Mouse (Mus musculus) left cerebral cortex, adult 11 months (tissue): ENCODE measurements around the gene Wdr91.

Experiments
- DNase-seq: peaks from one replicate; pipeline ENCODE4 v3.0.0; 2022; ENCODE audit warnings: low spot score

The Wdr91 gene

GRCm38 (mm10) chr6:34877509-34878321 is 33.0 kb downstream of the Wdr91 start, which contains the start of gene Cyren:
Cyren (minus strand) TSS chr6:34878060.
- peak; percentile 85 for DNase-seq

DNA sequence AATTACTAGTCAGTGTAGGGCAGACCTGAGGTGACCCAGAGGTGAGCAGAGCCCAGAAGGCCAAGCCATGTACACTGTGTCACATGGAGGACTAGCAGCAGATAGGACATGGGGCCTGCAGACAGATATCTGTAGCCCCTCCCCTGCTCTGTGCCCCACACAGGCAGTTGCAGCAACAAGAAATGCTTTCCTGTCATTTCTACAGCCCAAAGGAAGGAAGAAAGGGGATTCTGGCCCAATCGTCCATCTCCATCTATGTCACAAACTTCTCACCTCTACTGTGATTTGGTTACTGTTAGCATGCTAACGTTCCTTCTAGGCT is 33.9 kb downstream of the Wdr91 start:
- DNase-seq: no peak

- no peak for DNase-seq
Measured at GRCm38 (mm10) chr6:34875966-34876834, 34.5 kb downstream of the Wdr91 start.

- no peak for DNase-seq
Measured at GRCm38 (mm10) chr6:34875268-34875761, 35.4 kb downstream of the Wdr91 start.

- DNase-seq: no peak
Measured at GRCm38 (mm10) chr6:34874101-34874921, 36.4 kb downstream of the Wdr91 start.

DNA sequence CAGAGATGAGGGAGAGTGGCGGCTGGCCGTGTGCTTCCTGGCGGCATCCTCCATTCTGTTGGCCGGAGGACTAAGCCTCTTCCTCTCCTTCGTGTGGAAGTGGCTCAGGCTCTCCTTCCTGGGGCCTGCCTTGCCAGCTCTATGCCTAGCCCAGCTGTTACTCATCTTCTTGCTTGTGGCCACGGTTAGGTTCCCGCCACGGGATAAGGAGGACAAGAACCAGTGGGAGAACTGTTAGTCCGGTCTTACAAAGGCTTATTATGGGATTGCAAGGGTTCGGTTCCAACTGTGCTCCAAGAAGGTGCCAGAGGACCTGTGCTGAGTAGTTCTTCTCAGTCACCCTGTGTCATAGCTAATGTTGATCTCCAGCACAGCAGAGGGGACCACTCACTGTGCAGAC is 37.8 kb downstream of the Wdr91 start:
- no peak for DNase-seq

DNA sequence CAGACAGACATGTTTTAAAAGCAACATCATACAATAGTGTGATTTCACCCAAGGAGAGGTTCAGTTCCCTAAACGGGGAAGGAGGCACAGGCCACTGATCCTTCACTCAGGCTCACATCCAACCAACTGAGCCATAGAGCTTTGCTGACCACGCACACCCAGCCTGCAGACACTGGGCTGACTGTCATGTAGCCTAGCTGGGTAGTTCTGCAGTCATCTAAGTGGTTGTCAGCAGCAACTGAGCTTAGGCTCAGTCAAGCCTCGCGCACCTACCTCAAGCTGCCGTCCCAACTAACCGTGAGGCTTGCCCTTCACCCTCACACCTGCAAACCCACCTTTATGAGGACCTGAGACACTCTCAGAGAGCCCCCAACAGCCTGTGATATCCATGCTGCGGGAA is 38.7 kb downstream of the Wdr91 start:
- DNase-seq: no peak

DNA sequence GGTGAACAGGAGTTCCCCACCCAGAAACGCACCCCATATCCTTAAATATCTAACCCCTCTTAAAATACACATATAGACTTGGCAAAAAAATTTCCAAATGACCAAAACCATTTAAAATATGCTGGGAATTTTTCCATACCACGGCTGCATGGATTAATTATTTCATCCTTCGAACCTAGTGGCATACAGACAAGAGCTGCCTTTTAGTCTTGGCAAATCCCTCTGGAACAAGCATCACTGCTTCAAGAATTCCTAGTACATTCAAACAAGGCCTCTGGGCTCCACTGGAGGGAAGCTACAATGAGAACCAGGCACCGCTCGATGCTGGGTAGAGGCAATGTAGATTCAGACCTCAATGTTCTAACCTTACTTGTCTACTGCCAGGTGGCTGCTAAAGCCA is 40.0 kb downstream of the Wdr91 start:
- no peak for DNase-seq

- DNase-seq: no peak
Measured at GRCm38 (mm10) chr6:34870136-34870535, 40.5 kb downstream of the Wdr91 start.

DNA sequence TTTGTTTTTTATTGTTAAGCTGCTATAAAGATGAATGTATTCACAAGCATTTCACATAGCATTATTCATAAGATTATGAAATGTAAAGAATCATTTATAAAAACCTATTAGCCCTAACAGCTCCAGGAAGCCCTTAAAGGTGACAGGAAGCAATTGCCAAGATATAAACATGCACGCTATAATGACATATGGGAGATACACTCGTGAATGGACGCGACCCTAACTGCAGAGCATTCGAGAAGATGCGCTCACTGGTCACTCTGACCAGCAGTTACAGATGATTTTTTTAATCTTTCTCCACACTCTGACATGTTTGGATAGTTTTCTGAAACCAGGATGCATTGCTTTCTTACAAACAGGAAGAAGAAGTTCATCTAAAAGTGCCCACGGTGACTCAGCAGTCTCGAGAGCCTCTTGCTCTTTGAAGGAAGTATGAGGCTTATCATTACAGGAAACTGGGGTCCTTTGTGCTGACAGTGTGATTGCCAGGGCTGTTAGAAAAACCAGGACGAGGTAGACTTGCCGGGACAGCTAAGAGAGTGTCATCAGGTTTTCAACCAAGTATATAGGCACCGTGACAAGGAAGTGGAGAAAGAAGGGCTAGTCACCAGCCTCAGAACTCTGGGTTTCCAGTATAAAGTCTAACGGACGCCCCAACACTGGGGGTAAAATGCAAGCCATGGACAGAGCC is 41.3 kb downstream of the Wdr91 start:
- DNase-seq: no peak

DNA sequence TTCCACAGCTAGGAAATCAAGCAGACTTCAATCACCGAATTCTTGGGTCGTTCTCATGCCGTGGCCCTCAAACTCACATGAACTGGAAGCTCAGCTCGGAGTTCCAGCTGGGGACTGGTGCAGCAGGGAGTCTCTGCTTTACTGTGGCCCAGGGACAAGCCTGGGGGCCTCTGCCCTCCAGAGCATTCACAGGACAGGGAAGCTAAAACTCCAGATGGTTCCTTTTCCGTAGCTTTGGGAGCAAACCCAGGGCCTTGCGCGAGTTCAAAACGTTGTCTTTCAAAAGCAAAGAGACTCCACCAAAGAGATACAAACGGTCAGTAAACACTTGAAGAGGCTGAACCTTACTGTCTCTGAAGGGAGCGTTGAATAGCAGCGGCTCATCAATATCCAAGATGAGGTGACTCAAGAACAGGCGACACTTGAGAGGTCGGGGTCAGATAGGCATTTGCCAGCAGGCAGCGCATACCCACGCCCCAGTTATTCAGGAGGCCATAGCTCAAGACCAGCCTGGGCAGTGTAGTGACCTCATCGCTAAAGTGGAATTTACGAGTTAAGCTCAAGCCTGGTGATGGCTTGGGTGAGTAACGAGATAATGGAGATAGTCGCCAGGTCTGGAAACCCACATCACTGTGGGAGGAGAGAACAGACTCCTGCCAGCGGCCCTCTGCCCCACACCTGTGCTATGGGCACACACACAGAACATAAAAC is 42.0 kb downstream of the Wdr91 start:
- DNase-seq: no peak

- no peak for DNase-seq
Measured at GRCm38 (mm10) chr6:34867995-34868350, 42.7 kb downstream of the Wdr91 start.

DNA sequence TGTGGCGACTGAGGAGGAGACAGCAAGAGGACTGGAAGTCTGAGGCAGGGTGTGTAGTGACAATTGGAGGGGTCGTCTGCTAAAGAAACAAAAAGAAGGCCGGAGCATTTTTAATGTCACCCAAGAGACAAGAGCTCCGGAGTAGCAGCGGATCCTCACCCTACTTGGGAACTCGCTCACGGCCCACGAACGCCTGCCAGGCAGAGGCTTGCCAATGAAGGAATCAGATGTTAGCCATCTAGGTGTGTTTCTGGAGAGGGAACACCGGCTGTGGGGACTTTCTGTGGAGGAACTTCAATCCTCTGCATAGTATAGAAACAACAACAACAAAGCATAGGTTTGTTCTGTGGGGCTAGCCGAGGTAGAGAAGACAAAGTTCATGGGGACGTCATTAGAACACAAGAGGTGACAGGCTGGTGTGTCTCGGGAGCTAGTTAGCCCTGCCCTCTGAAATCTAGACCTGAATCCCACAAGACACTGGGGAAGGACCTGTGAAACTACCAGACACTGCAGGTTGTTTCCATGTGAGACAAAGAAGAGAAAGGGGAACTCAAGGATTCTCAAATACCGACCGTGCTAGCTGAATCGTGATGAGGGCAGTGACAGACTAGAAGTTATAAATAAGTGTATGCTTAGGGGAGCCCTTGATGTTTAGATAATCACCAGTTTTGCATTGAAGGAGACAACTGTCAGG is 43.2 kb downstream of the Wdr91 start:
- DNase-seq: no peak

- DNase-seq: no peak
Measured at GRCm38 (mm10) chr6:34866786-34867185, 43.9 kb downstream of the Wdr91 start.

DNA sequence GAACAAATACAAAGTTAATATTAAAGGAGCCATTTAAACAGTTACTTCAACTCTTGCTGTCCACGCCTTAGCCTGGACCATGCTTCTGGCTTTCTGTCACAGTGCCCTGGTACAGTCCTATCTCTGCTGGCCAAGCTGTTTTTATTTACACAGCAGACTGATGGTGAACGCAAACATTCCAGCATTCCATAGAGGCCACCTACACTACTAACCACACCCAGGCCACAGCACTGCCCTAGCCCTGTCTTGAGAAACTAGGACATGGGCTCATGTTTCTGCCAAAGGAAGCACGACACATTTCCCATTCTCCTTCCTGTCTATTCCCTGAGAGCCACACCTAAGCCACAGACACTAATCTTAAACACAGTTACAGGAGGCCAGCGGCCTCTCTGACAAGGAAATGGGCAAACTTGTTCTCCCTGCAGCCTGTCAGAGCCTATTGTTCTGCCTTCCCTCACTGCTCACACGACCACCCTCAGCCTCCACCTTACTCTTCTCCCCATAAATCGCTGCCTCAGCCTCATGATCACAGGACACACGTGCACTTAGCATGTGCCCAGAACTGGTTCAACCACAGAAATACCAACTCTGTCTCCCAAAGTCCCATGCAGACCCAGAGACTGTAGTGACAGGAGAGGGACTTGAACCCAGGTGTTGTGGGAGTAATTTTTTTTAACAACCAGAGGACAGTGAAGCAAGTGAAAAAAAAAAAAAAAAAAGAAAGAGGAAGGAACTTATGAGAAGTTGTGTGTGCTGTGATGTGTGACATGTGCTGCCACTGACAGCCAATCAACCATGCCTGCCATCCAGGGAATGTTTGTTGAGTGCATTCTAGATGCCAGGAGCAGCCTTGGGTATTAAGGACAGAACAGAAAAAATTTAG is 44.7 kb downstream of the Wdr91 start:
- DNase-seq: no peak

DNA sequence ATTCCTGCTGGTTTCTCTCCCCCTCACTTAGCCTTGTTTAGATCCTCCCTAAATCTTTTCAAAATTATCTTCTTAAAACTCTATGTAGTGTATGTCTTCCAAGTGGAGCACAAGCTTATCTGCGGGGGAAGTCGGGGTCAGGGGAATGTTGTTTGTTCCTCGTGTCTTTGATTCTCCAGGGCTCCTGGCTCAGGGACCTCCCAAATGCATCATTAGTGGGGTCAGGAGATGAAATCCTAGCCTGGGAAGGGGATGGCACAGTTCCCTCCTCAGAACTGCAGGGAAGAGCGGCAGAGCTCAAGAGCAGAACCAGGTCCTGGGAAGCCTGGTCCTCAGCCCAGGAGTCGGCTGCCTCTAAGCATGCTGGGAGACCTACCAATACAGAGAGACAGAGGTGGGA is 45.5 kb downstream of the Wdr91 start:
- no peak for DNase-seq

DNA sequence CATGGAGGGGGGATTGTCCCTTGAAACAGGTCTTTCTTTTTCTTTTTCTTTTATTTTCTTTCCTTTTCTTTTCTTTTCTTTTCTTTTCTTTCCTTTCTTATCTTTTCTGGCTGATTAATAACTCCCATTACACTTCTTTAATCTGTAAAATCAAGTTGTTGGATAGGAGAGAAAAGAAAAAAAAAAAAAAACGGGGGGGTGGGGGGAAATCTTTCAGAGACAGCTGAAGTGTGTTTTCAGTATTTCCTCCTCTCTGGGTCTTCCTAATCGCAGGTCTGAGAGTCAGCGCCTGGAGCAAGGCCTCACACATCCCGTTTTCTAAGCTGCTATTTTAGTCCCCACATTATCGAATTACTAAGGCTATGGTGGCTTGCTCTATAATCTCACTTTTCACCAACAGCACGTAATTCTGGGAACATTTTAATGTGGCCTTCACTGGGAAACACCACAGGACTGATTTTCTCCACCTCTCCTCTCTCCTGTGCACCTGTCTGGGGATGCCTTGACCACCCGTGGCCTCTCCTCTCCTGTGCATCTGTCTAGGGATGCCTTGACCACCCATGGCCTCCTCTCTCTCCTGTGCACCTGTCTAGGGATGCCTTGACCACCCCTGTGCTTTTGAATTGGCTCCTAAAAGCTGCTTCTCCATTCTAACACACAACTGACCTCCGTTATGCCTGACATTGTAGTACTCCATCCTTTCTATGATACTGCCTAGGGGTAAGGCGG is 46.7 kb downstream of the Wdr91 start:
- DNase-seq: no peak

DNA sequence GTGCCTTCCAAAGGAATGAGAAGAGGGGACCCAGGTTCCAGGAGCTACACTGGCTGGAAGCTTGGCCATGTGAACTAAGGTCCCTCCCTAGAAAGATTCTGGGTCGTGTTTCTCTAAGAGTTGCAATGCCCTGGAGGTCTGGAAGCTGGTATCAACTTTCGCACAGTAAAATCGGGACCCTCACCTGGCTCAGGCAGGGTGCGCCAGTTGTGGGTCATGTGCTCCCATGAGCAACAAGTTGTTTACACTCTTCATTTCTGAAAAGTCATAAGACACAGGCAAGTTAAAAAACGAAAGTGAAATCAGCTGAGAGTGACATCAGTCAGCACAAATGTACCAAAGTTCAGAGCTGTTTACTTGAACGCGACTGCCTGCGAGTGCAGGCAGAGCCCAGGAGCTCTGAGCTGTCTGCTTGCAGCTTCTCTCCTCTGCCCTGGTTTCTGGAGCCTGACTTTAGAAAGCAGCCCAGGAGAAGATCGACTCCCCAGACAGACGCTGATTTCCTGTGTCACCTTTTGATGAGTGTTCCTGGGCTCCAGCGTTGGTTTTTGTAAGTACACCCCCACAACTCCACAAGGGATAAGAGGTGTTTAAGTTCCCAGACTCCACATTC is 47.8 kb downstream of the Wdr91 start, which contains the start of gene Tmem140:
Tmem140 (plus strand) TSS at position 356 of the 613 bp plus-strand sequence.
- no peak for DNase-seq
